Mouse (Mus musculus): Measurements from ENCODE around the gene Ankrd35. TPM values are rescaled to one million over a fixed set of nuclear protein-coding genes. Genes with fewer than 3 reads are reported as not detected.

The Ankrd35 gene
- polyA plus RNA-seq, 1 experiment: not detected

- no peak within 1 kb of the TSS for H3K27ac ChIP-seq (replicated peaks; ENCODE audit: low read depth, low read length)
- H3K4me1 ChIP-seq (ENCODE audit: control insufficient read depth, insufficient read depth, insufficient read length, low read length): no peaks in the 10 kb centered on the region
- H3K4me3 ChIP-seq (ENCODE audit: insufficient read depth, low read depth, low read length): peak within 1 kb of the TSS; percentile 74
These were observed 38.2 kb downstream of the Ankrd35 start, which contains the start of gene Nudt17 for GRCm38 (mm10) chr3:96707903-96708683. Gene Nudt17, minus strand, starts transcription at chr3:96708562.

GRCm38 (mm10) chr3:96708684-96709064 lies 38.7 kb downstream of the Ankrd35 start:
- H3K27ac ChIP-seq (replicated peaks; ENCODE audit: low read depth, low read length): no peak overlapping the region
- no peak overlapping the region for H3K4me3 ChIP-seq (ENCODE audit: insufficient read depth, low read depth, low read length)
- no peaks in the 10 kb centered on the region for H3K4me1 ChIP-seq (ENCODE audit: control insufficient read depth, insufficient read depth, insufficient read length, low read length)

DNA sequence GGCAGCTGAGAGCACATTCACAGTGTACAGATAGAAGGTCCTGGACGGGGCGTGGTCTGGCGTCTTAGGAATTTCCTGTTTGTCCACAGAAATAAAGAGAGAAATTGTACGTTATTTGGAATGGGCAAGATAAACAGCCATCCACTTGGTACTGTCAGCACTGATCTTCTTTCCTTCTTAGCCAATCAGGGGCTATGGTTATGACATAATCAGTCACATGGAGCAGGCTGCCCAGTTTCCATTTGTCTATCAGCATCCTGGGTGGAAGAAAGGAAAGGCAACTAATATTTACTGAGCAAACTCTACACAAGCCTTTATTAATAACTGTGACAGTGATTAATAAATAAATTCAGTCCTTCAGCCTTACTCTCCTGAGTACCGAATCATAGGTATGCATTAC lies 44.4 kb downstream of the Ankrd35 start:
- no peaks in the 10 kb centered on the region for H3K4me1 ChIP-seq (ENCODE audit: control insufficient read depth, insufficient read depth, insufficient read length, low read length)
- no peak overlapping the region for H3K4me3 ChIP-seq (ENCODE audit: insufficient read depth, low read depth, low read length)
- no peak overlapping the region for H3K27ac ChIP-seq (replicated peaks; ENCODE audit: low read depth, low read length)

- H3K4me1 ChIP-seq (ENCODE audit: control insufficient read depth, insufficient read depth, insufficient read length, low read length): no peaks in the 10 kb centered on the region
- H3K4me3 ChIP-seq (ENCODE audit: insufficient read depth, low read depth, low read length): no peak overlapping the region
- peak overlapping the region; percentile 38; the same call in 1 of the 2 replicates for H3K27ac ChIP-seq (replicated peaks; ENCODE audit: low read depth, low read length)
These were observed 45.9 kb downstream of the Ankrd35 start for GRCm38 (mm10) chr3:96715854-96716253.

DNA sequence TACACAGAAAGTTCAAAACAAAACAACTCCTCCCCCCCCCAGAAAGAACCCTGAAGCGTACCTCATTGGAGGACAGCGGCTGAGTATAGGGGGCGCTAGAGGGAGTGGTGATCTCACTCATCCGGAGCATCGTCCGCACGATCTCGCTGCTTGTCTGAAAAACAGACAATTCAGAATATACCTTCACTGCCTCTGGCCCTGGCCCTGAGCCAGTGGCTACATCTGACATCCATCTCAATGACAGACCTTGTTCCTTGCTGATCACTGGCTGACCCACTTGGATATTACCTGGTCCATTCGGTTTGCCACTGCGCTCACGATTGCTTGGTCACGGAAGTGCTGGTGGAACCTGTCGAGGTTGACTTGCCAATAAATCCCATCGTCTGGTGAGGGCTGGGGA lies 49.2 kb downstream of the Ankrd35 start:
- Histone ChIP-seq H3K4me1 (ENCODE audit: control insufficient read depth, insufficient read depth, insufficient read length, low read length) (no peaks in the 10 kb centered on the region), H3K27ac (replicated peaks; ENCODE audit: low read depth, low read length) (no peak overlapping the region), H3K4me3 (ENCODE audit: insufficient read depth, low read depth, low read length) (no peak overlapping the region)

DNA sequence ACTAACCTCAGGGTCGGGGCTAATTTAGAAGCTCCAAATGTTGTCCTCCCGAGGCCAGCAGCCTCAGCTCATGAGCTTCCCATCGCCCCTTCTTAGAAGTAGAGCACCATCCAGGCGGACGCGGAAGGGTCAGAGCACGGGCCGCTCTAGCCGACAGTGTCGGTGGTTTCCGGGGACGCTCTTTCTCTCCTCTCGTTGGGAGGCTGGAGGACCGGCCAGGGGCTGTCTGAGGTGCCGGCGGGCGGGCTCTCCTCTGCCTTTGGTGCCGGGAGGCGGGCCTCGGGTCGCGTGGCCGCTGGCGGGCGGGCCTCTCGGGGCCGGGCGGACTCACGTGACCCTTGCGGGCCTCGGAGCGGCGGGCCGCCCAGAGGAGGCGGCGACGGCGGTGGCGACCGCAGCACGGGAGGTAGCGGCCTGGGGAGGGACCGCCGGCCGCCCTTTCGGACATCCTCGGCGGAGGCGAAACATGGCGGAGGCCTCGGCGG lies 57.5 kb downstream of the Ankrd35 start, which contains the start of the genes Polr3c and Rnf115:
Gene Polr3c (minus strand): TSS at position 286 of the 485 bp plus-strand sequence.
Gene Rnf115 (plus strand): TSS at position 322 of the 485 bp plus-strand sequence.
- H3K4me3 ChIP-seq (ENCODE audit: insufficient read depth, low read depth, low read length): peak within 1 kb of the TSS; percentile 92

DNA sequence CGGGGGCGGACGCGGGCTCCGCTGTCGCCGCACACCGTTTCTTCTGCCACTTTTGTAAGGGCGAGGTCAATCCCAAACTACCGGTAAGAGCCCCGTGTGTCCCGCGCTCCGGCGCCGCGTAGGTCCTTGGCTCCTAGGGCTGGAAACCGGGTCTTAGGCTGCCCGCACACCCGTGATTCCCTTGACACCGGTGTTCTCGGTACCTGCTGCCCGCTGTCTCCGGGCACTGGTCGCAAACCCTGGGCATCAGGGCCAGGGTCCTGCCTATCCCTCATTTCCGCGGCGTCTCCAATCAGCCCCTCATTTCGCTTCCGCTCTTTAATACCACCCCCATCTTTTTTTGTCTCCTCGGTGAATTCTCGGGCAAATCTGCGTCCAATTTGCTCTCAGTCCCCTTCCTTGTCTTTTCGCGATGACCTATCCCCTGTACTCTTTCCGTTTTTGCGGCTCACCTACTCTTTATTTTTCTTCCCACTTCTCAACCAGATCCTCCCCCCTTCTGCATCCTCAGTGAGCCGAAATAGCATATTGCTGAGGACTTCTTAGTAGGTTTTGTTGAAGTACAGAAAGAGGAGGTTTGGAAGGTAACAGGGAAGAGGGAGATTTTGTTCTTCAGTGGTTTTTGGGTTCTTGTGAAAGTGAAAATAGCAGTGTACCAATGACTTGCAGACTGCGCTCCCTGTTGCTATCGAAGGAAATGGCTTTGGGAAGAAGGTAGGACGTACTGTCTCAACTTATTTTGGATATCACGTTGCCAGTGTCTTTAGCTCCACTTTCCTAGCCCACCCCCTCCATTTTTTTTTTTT lies 58.1 kb downstream of the Ankrd35 start:
- Histone ChIP-seq H3K4me3 (ENCODE audit: insufficient read depth, low read depth, low read length) (peak overlapping the region; percentile 92), H3K27ac (replicated peaks; ENCODE audit: low read depth, low read length) (peak overlapping the region; percentile 78), H3K4me1 (ENCODE audit: control insufficient read depth, insufficient read depth, insufficient read length, low read length) (peaks cover 9% of the 10 kb centered on the region)

More for the DNA sequence above, 57.5 kb downstream of the Ankrd35 start, which contains the start of the genes Polr3c and Rnf115:
- peak within 1 kb of the TSS; percentile 83 for H3K27ac ChIP-seq (replicated peaks; ENCODE audit: low read depth, low read length)
- H3K4me1 ChIP-seq (ENCODE audit: control insufficient read depth, insufficient read depth, insufficient read length, low read length): peaks cover 9% of the 10 kb centered on the region

DNA sequence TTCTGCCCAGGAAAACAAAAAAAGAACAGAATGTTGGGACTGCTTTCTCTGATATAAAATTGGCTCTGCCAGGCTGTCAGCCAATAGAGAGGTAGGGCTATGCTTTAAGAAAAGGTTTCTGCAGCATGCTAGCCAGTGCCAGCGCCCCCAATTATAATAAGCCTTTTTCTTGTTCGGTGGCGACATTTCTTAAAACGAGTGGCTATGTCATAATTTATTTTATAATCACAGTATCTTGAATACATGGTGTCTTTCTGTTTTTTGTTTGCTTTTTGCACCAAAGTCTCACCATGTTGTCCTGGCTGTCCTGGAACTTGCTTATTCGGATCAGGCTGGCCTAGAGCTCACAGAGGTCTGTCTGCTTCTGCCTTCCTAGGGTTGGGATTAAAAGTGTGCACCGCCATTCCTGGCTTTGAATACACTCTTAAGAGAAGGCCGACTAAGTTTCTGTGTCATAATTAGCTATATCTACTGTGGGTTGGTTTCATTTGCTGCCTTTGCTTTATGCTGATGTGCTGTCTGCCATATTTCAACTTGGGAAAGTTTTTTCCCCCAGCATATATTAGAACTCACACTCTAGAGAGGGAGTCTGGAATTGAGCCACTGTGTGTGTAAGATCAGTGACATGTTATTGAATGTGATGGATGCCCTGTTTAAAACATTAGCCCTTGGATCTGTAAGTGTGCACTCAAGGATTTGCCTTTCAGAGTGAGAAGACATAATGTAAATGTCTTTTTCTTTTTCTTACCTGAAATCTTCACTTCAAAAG lies 58.9 kb downstream of the Ankrd35 start:
- Histone ChIP-seq H3K27ac (replicated peaks; ENCODE audit: low read depth, low read length) (peak overlapping the region; percentile 78; the same call in 1 of the 2 replicates), H3K4me1 (ENCODE audit: control insufficient read depth, insufficient read depth, insufficient read length, low read length) (peaks cover 9% of the 10 kb centered on the region), H3K4me3 (ENCODE audit: insufficient read depth, low read depth, low read length) (peak overlapping the region; percentile 92)

GRCm38 (mm10) chr3:96729403-96729784 lies 59.5 kb downstream of the Ankrd35 start:
- Histone ChIP-seq H3K4me3 (ENCODE audit: insufficient read depth, low read depth, low read length) (no peak overlapping the region), H3K27ac (replicated peaks; ENCODE audit: low read depth, low read length) (no peak overlapping the region), H3K4me1 (ENCODE audit: control insufficient read depth, insufficient read depth, insufficient read length, low read length) (peaks cover 9% of the 10 kb centered on the region)

GRCm38 (mm10) chr3:96730785-96731184 lies 60.9 kb downstream of the Ankrd35 start:
- H3K4me3 ChIP-seq (ENCODE audit: insufficient read depth, low read depth, low read length): no peak overlapping the region
- H3K4me1 ChIP-seq (ENCODE audit: control insufficient read depth, insufficient read depth, insufficient read length, low read length): peaks cover 11% of the 10 kb centered on the region
- no peak overlapping the region for H3K27ac ChIP-seq (replicated peaks; ENCODE audit: low read depth, low read length)

DNA sequence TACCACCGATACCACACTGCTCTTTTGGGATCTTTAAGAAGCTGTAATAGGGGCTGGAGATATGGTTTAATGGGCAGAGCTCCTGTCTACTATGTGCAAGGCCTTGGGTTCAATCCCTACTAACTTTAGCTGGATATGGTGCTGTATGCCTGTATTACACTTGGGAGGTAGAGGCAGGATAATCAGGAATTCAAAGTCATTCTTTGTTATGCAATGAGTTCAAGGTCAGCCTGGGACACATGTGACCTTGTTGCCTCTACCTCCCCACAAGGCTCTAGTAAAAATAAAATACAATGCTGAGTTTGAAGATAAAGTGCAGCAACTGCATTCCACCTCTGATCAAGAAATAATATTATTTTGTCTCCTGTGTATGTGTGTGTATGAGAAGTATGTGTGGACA lies 64.1 kb downstream of the Ankrd35 start:
- no peak overlapping the region for H3K4me3 ChIP-seq (ENCODE audit: insufficient read depth, low read depth, low read length)
- no peak overlapping the region for H3K27ac ChIP-seq (replicated peaks; ENCODE audit: low read depth, low read length)
- peaks cover 22% of the 10 kb centered on the region for H3K4me1 ChIP-seq (ENCODE audit: control insufficient read depth, insufficient read depth, insufficient read length, low read length)

DNA sequence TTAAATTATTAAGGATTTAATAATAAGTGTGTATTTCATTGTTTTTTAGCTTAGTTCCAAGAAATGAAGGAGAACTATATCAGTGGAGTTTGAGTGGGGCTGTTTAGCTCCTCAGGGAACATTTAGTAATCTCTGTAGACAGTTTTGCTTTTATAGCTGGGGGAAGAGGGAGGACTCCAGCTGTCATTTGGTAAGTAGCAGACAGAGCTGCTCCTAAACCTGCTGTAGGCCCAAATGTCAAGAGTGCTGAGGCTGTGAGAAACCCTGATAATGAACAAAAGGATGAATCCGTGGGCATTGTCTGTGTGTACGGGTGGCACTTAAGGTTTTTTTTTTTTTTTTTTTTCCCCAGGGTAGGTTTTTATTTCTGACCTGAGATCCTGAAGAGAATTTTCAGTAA lies 65.3 kb downstream of the Ankrd35 start:
- Histone ChIP-seq H3K4me1 (ENCODE audit: control insufficient read depth, insufficient read depth, insufficient read length, low read length) (peaks cover 21% of the 10 kb centered on the region), H3K4me3 (ENCODE audit: insufficient read depth, low read depth, low read length) (no peak overlapping the region), H3K27ac (replicated peaks; ENCODE audit: low read depth, low read length) (0 out of 2 replicates have a peak overlapping the region, but pooled peaks have one; percentile 24)

DNA sequence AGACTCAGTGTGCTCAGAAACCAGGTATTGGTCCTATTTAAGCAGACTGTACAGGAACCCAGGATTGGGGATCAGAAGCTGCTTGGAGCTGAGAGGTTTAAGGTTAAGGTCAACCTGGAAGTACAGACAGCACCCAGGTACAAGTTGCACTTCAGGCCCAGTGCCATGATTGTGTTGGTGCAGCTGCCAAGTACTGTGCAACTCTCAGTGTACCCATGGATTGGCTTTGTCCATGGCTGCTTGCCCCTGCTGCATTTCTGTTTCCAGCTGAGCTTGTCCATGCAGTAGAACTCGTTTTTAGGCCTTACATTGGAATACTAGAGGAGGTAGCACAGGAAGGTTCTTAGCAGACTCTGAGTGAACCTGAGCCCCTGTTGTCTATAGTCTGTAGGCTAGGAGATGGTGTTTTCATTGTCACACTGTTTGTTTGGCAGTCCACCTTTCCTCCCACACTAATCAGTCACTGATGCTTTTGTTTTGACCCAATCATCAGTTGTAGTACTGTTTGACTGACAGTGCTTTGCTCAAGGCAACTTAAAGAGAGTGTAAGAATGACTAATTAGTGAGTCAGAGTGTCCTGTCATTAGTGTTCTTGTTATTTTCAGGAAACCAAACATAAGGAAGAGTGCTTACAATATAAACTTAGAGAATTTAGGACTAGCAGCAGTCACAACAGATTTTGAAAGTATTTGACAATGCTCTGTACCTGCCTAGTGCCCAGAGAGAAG lies 67.2 kb downstream of the Ankrd35 start:
- Histone ChIP-seq H3K4me3 (ENCODE audit: insufficient read depth, low read depth, low read length) (no peak overlapping the region), H3K27ac (replicated peaks; ENCODE audit: low read depth, low read length) (no peak overlapping the region), H3K4me1 (ENCODE audit: control insufficient read depth, insufficient read depth, insufficient read length, low read length) (peaks cover 19% of the 10 kb centered on the region)

GRCm38 (mm10) chr3:96737995-96738394 lies 68.1 kb downstream of the Ankrd35 start:
- Histone ChIP-seq H3K4me1 (ENCODE audit: control insufficient read depth, insufficient read depth, insufficient read length, low read length) (peaks cover 19% of the 10 kb centered on the region), H3K4me3 (ENCODE audit: insufficient read depth, low read depth, low read length) (no peak overlapping the region), H3K27ac (replicated peaks; ENCODE audit: low read depth, low read length) (no peak overlapping the region)
